Mouse (Mus musculus): ENCODE data around the gene Pde7b. TPM values are rescaled to one million over a fixed set of nuclear protein-coding genes. Genes with fewer than 3 reads are reported as not detected.
"Not testable (repeated sequence)": the region's sequence is repeated elsewhere in the genome, so short reads cannot be mapped to it uniquely, and the experiment has no call there.

Gene Pde7b
- polyA plus RNA-seq, 1 experiment from 2014 or later, result 9.5 TPM

- no peak for ATAC-seq (ENCODE audit: low FRiP score, low read depth)
- WGBS, result 81% methylated on average over 20 of the region's 20 CpGs
- no peak overlapping the region for H3K27ac ChIP-seq
These were observed 196.1 kb downstream of the Pde7b start for GRCm38 (mm10) chr10:20528544-20529411.

GRCm38 (mm10) chr10:20527737-20528136, 197.1 kb downstream of the Pde7b start:
- H3K9me3 ChIP-seq, result no peaks in the 10 kb centered on the region
- H3K27me3 ChIP-seq, result no peaks in the 10 kb centered on the region
- no peak overlapping the region for H3K4me3 ChIP-seq
- H3K27ac ChIP-seq, result no peak overlapping the region
- H3K4me2 ChIP-seq (replicated peaks), result no peak overlapping the region
- no peak for ATAC-seq (ENCODE audit: low FRiP score, low read depth)
- no peaks in the 10 kb centered on the region for H3K36me3 ChIP-seq
- peaks cover 9% of the 10 kb centered on the region for H3K4me1 ChIP-seq
- no peak overlapping the region for H3K9ac ChIP-seq
- 73% methylated on average over 4 of the region's 4 CpGs for WGBS

More at GRCm38 (mm10) chr10:20528544-20529411, 196.1 kb downstream of the Pde7b start:
- H3K9me3 ChIP-seq, result no peaks in the 10 kb centered on the region
- no peak overlapping the region for H3K4me3 ChIP-seq
- H3K4me2 ChIP-seq (replicated peaks), result no peak overlapping the region
- H3K36me3 ChIP-seq, result no peaks in the 10 kb centered on the region
- no peaks in the 10 kb centered on the region for H3K27me3 ChIP-seq
- no peak overlapping the region for H3K9ac ChIP-seq
- peaks cover 12% of the 10 kb centered on the region for H3K4me1 ChIP-seq

- Histone ChIP-seq H3K9ac (no peak overlapping the region), H3K27ac (no peak overlapping the region), H3K4me2 (replicated peaks) (no peak overlapping the region), H3K27me3 (no peaks in the 10 kb centered on the region), H3K36me3 (no peaks in the 10 kb centered on the region), H3K9me3 (no peaks in the 10 kb centered on the region), H3K4me1 (0 out of 2 replicates have a peak, but pooled peaks cover 9% of the 10 kb centered on the region), H3K4me3 (no peak overlapping the region)
- WGBS, result 82% methylated on average over 9 of the region's 9 CpGs
- no peak for ATAC-seq (ENCODE audit: low FRiP score, low read depth)
These were observed 206.4 kb downstream of the Pde7b start for GRCm38 (mm10) chr10:20518529-20518889.

- H3K9me3 ChIP-seq; H3K27ac ChIP-seq; H3K36me3 ChIP-seq; ATAC-seq (ENCODE audit: low FRiP score, low read depth); H3K27me3 ChIP-seq; H3K4me2 ChIP-seq (replicated peaks); H3K4me1 ChIP-seq; H3K9ac ChIP-seq; H3K4me3 ChIP-seq: not testable (repeated sequence)
- 62% methylated on average over 9 of the region's 9 CpGs for WGBS
These were observed 206.9 kb downstream of the Pde7b start for GRCm38 (mm10) chr10:20517756-20518528.

GRCm38 (mm10) chr10:20513891-20514290, 211.0 kb downstream of the Pde7b start:
- H3K36me3 ChIP-seq, result no peaks in the 10 kb centered on the region
- H3K9me3 ChIP-seq, result no peaks in the 10 kb centered on the region
- H3K27ac ChIP-seq, result no peak overlapping the region
- H3K4me3 ChIP-seq, result no peak overlapping the region
- no peak overlapping the region for H3K4me2 ChIP-seq (replicated peaks)
- ATAC-seq (ENCODE audit: low FRiP score, low read depth), result no peak
- H3K4me1 ChIP-seq, result 0 out of 2 replicates have a peak, but pooled peaks cover 9% of the 10 kb centered on the region
- no peak overlapping the region for H3K9ac ChIP-seq
- 92% methylated on average over 4 of the region's 4 CpGs for WGBS
- no peaks in the 10 kb centered on the region for H3K27me3 ChIP-seq

GRCm38 (mm10) chr10:20513461-20513860, 211.4 kb downstream of the Pde7b start:
- Histone ChIP-seq H3K4me1 (peaks cover 11% of the 10 kb centered on the region), H3K4me2 (replicated peaks) (no peak overlapping the region), H3K9ac (no peak overlapping the region), H3K4me3 (no peak overlapping the region), H3K27me3 (no peaks in the 10 kb centered on the region), H3K27ac (no peak overlapping the region), H3K36me3 (no peaks in the 10 kb centered on the region), H3K9me3 (no peaks in the 10 kb centered on the region)
- ATAC-seq (ENCODE audit: low FRiP score, low read depth), result no peak
- WGBS, result 93% methylated on average over 5 of the region's 5 CpGs

- H3K4me2 ChIP-seq (replicated peaks), result no peak overlapping the region
- no peak overlapping the region for H3K4me3 ChIP-seq
- no peak overlapping the region for H3K27ac ChIP-seq
- WGBS, result 66% methylated on average over 4 of the region's 4 CpGs
- H3K4me1 ChIP-seq, result peaks cover 12% of the 10 kb centered on the region
- no peak overlapping the region for H3K9ac ChIP-seq
- no peaks in the 10 kb centered on the region for H3K9me3 ChIP-seq
- H3K27me3 ChIP-seq, result no peaks in the 10 kb centered on the region
- ATAC-seq (ENCODE audit: low FRiP score, low read depth), result no peak
- H3K36me3 ChIP-seq, result no peaks in the 10 kb centered on the region
These were observed 215.1 kb downstream of the Pde7b start for GRCm38 (mm10) chr10:20509819-20510218.

- Histone ChIP-seq H3K4me3 (no peak overlapping the region), H3K4me2 (replicated peaks) (no peak overlapping the region), H3K9ac (no peak overlapping the region), H3K4me1 (peaks cover 12% of the 10 kb centered on the region), H3K27ac (no peak overlapping the region), H3K9me3 (no peaks in the 10 kb centered on the region), H3K27me3 (no peaks in the 10 kb centered on the region), H3K36me3 (no peaks in the 10 kb centered on the region)
- WGBS, result 52% methylated on average over 3 of the region's 3 CpGs
- ATAC-seq (ENCODE audit: low FRiP score, low read depth), result no peak
These were observed 216.4 kb downstream of the Pde7b start for GRCm38 (mm10) chr10:20508497-20508896.

GRCm38 (mm10) chr10:20507732-20508412, 217.0 kb downstream of the Pde7b start:
- no peak overlapping the region for H3K9ac ChIP-seq
- peaks cover 12% of the 10 kb centered on the region for H3K4me1 ChIP-seq
- H3K4me2 ChIP-seq (replicated peaks), result no peak overlapping the region
- no peaks in the 10 kb centered on the region for H3K36me3 ChIP-seq
- no peak overlapping the region for H3K4me3 ChIP-seq
- WGBS, result 43% methylated on average over 9 of the region's 9 CpGs
- no peak for ATAC-seq (ENCODE audit: low FRiP score, low read depth)
- no peaks in the 10 kb centered on the region for H3K9me3 ChIP-seq
- no peak overlapping the region for H3K27ac ChIP-seq
- no peaks in the 10 kb centered on the region for H3K27me3 ChIP-seq

- Histone ChIP-seq H3K27me3 (no peaks in the 10 kb centered on the region), H3K36me3 (no peaks in the 10 kb centered on the region), H3K4me2 (replicated peaks) (no peak overlapping the region), H3K9me3 (no peaks in the 10 kb centered on the region), H3K4me3 (no peak overlapping the region), H3K4me1 (peaks cover 12% of the 10 kb centered on the region), H3K9ac (no peak overlapping the region), H3K27ac (no peak overlapping the region)
- 85% methylated on average over 2 of the region's 2 CpGs for WGBS
- no peak for ATAC-seq (ENCODE audit: low FRiP score, low read depth)
These were observed 217.8 kb downstream of the Pde7b start for GRCm38 (mm10) chr10:20507069-20507468.

GRCm38 (mm10) chr10:20505454-20505853, 219.4 kb downstream of the Pde7b start:
- ATAC-seq (ENCODE audit: low FRiP score, low read depth), result no peak

GRCm38 (mm10) chr10:20504800-20505199, 220.1 kb downstream of the Pde7b start:
- Histone ChIP-seq H3K9ac (no peak overlapping the region), H3K27ac (no peak overlapping the region), H3K9me3 (no peaks in the 10 kb centered on the region), H3K4me2 (replicated peaks) (no peak overlapping the region), H3K36me3 (no peaks in the 10 kb centered on the region), H3K27me3 (no peaks in the 10 kb centered on the region), H3K4me1 (peaks cover 17% of the 10 kb centered on the region), H3K4me3 (no peak overlapping the region)
- no peak for ATAC-seq (ENCODE audit: low FRiP score, low read depth)
- 86% methylated on average over 3 of the region's 3 CpGs for WGBS

More at GRCm38 (mm10) chr10:20505454-20505853, 219.4 kb downstream of the Pde7b start:
- Histone ChIP-seq H3K9ac (no peak overlapping the region), H3K4me1 (peaks cover 17% of the 10 kb centered on the region), H3K36me3 (no peaks in the 10 kb centered on the region), H3K27ac (0 out of 2 replicates have a peak overlapping the region, but pooled peaks have one; percentile 11), H3K27me3 (no peaks in the 10 kb centered on the region), H3K4me3 (no peak overlapping the region), H3K4me2 (replicated peaks) (no peak overlapping the region), H3K9me3 (no peaks in the 10 kb centered on the region)
- 57% methylated on average over 10 of the region's 10 CpGs for WGBS
